Mouse (Mus musculus): Measurements from ENCODE around the gene Cenpf.
"Not testable (repeated sequence)": the region's sequence is repeated elsewhere in the genome, so short reads cannot be mapped to it uniquely, and the experiment has no call there.

The Cenpf gene

DNA sequence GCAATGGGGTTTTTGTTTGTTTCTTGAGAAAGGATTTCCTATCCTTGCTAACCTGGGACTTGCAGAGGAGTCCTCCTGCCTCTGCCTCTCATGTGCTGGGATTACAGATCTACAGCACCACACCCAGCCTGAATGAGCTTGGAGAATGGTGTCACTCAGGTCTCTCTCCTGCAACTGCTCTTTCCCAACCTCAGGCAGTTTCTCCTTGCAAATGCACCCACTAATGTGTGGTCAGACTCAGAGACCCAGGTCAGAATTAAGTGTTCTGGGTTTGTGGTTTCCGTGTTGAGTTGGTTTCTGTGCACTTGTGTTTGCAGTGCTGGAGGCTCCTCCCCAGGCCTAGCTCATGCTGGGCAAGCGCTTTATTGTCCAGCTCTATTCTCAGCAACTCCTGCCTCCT, 6.5 kb upstream of the Cenpf start:
- DNase-seq (ENCODE audit: low spot score in 2 of 2) = no peak

DNA sequence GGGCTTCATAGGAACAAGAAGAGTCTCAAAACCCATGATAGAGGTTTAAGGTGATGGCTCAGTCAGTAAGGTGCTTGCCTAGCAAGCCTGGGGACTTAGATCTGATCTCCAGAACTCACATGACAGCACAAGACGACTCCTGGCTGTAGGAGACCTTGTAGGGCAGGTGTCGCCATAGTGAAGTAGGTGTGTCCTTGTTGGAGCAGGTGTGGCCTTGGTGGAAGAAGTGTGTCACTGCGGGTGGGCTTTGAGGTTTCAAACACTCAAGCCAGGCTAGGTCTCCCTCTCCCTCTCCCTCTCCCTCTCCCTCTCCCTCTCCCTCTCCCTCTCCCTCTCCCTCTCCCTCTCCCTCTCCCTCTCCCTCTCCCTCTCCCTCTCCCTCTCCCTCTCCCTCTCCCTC, 4.6 kb upstream of the Cenpf start:
- not testable (repeated sequence) for DNase-seq (ENCODE audit: low spot score in 2 of 2)

DNA sequence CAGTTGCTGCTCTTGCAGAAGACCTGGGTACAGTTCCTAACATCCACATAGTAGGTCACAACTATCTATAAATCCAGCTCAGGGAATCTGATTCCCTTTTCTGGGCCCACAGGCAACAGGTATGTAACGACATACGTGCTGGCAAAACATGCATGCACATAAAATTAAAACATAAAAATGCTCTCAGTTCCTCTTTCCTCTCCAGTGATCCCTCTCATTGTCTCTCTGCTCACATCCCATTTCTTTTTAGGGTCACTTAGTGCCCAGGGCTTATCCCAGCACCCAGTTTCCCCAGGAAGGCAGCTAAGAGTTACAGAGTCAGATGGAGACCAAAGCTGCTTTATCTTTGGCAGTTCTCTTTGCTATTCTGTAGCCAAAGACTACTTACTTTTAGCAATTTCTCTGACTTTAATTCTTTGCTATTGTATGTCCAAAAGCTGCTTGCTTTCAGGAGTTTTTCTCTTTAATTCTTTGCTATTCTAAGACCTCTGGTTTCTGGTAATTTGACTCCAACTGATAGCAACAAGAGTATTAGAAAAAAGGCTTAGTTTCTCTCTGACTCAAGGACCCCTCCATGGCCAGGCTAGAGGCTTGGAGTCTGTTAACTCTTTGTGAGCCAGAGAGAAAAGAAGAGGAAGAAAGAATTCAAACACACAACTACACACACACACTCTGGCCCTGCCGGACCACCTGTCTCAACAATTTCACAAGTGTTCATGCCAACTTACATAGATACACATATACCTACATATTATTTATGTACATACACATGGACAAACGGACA, 1.4 kb upstream of the Cenpf start:
- no peak for DNase-seq (ENCODE audit: low spot score in 2 of 2)

GRCm38 (mm10) chr1:189688388-189688750, 483 bp upstream of the Cenpf start:
- no peak for DNase-seq (ENCODE audit: low spot score in 2 of 2)

GRCm38 (mm10) chr1:189686025-189686424, 1.9 kb downstream of the Cenpf start:
- no peak for DNase-seq (ENCODE audit: low spot score in 2 of 2)

- DNase-seq (ENCODE audit: low spot score in 2 of 2) = no peak
Measured at GRCm38 (mm10) chr1:189684786-189685415, 3.0 kb downstream of the Cenpf start.

DNA sequence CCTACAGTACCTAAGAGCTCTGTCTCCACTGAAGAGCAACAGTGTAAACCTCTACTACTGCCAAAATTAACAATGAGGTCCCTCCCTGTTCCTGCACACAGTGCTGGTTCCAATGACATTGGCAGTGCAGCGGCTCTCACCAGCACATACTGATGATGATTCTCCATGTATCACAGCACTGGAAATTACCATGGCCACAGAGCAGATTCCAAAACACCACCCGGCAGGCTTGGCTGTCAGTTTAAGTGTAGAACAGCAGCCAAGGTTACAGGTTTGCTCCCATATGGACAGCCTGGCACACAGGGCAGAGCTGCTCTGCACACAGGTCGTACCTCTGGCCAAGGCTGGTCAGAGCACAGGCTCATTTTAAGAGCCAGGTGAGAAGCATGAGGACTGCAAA, 8.3 kb downstream of the Cenpf start:
- no peak for DNase-seq (ENCODE audit: low spot score in 2 of 2)

DNA sequence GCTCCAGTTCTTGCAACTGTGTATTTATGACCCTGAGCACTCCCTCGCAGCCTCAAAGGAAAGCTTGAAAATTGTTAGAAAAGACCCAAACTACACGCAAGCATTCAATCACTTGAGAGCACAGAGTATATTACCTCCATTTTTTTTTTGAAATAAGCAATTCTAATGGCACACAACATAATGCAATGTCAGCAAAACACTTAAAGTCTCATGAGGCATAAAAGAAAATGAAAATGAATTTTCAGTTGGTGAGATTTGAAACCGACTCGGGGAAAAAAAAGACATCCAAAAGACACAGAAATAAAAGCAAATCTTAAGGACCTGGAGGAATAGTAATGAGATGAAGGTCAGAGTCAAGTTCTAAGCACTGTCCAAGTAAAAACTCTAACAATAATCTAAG, 11.9 kb downstream of the Cenpf start:
- DNase-seq (ENCODE audit: low spot score in 2 of 2) = no peak

DNA sequence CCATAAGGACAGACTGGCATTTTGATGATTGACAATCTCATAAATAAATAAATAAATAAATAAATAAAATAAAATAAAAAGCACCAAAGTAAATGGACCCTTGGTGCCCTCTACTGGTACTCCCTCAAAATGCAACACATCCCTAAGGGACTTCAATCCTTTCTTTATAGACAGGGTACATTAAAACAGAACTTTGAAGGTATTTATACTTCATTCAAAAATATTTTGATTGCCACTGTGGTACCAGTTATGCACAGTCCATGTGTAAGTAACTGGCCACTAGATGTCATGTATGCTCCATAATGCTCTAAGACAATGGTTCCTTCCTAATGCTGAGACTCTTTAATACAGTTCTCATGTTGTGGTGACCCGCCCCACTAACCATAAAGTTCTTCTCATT, 12.5 kb downstream of the Cenpf start:
- DNase-seq (ENCODE audit: low spot score in 2 of 2) = peak; percentile 31 to 61

GRCm38 (mm10) chr1:189665966-189666365, 21.9 kb downstream of the Cenpf start:
- no peak for DNase-seq (ENCODE audit: low spot score in 2 of 2)

GRCm38 (mm10) chr1:189664873-189665144, 23.1 kb downstream of the Cenpf start:
- DNase-seq (ENCODE audit: low spot score in 2 of 2) = no peak

GRCm38 (mm10) chr1:189664061-189664872, 23.6 kb downstream of the Cenpf start:
- DNase-seq (ENCODE audit: low spot score in 2 of 2) = no peak

- DNase-seq (ENCODE audit: low spot score in 2 of 2) = peak; percentile 14 to 33
Measured at GRCm38 (mm10) chr1:189663437-189663836, 24.4 kb downstream of the Cenpf start.

DNA sequence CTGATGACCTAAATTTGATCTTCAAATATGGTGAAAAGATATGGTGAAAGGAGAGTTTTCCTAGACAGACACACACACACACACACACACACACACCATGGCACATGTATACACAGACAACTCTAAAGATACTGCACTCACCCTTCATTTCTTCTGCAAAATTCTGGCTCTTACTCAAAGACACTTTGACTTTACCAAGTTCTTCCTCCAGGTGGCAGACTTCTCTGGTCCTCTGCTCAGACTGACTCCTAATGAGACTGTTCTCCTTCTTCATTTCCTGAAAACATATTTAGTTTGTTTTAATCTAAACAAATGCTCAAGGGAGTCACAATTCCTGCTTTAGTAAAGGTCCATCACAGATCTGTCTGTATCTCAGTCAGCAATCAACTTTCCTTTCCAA, 26.0 kb downstream of the Cenpf start:
- peak; percentile 47 to 52 for DNase-seq (ENCODE audit: low spot score in 2 of 2)

DNA sequence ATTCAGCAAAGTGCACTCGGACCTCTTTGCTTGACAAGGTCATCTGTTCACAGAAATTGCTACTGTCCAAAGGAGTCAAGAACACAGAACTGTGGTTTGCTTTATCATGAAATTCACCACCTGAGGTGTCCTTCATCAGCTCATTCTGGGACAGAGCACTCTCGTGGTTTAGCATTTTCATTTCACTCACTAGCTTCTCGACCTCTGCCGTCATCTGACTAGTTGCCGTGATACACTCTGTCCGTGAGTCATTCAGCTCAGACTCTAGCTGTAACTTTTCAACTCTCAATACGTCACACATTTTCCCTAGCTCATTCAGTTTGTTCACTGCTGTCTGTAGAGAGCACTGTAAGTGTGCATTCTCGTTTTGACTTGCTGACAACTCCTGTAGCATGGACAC, 30.5 kb downstream of the Cenpf start:
- no peak for DNase-seq (ENCODE audit: low spot score in 2 of 2)

- DNase-seq (ENCODE audit: low spot score in 2 of 2) = no peak
Measured at GRCm38 (mm10) chr1:189653746-189654145, 34.1 kb downstream of the Cenpf start.

- DNase-seq (ENCODE audit: low spot score in 2 of 2) = peak; percentile 17 to 34
Measured at GRCm38 (mm10) chr1:189646597-189646996, 41.3 kb downstream of the Cenpf start.

DNA sequence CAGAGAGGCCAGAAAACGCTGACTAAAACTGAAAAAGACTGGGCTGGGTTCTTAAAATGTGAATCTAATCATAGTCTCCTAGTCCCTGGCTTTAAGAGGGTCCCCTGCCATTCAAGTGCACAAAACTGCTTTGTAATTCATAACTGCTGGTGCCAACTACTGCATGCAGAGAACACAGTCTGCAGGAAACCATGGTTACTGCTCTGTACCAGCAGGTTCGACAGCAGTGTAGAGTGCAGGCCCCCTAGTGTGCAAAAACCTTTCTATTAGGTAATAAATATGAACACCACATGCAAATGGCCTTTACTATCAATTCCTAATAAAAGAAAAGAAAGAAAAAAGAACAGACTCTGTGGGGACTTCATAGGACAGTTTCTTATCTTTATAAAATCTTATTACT, 42.5 kb downstream of the Cenpf start:
- peak; percentile 9 to 21 for DNase-seq (ENCODE audit: low spot score in 2 of 2)

- DNase-seq (ENCODE audit: low spot score in 2 of 2) = peak in 1 of 2 experiments; percentile 8
Measured at GRCm38 (mm10) chr1:189644700-189645345, 43.1 kb downstream of the Cenpf start.

GRCm38 (mm10) chr1:189639581-189639980, 48.3 kb downstream of the Cenpf start:
- peak in 1 of 2 experiments; percentile 13 for DNase-seq (ENCODE audit: low spot score in 2 of 2)

DNA sequence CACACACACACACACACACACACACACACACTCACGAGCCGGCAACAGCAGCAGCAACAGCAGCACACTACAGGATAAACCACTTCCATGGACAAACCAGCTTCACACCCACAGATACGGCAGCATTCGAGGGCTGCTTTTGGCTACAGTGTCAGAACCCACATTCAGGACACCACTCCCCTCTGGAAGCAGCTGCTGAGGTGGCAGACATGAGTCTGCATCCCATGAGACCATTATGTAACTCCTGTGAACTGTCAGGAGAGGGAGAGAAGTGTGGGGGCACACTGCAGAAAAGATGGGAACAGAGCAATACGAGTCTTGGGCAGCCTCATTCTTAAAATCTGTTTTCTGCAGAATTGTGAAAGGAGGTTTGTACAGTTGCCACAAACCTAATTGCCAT, 54.1 kb downstream of the Cenpf start:
- DNase-seq (ENCODE audit: low spot score in 2 of 2) = peak; percentile 17 to 18
